Mouse (Mus musculus) CD4-positive, CD25-positive, alpha-beta regulatory T cell, adult 2 months (primary cell): ENCODE results near the gene 1700024B05Rik.
"Not testable (repeated sequence)": the region's sequence is repeated elsewhere in the genome, so short reads cannot be mapped to it uniquely, and the experiment has no call there.

Experiments
- DNase-seq: peaks from one replicate; pipeline ENCODE4 v3.0.0-alpha.2; 2012; ENCODE audit warnings: low read depth, low spot score

The 1700024B05Rik gene

GRCm38 (mm10) chr14:41943695-41944094 is at the start of gene 1700024B05Rik:
1700024B05Rik (plus strand) TSS chr14:41943995.
- not testable (repeated sequence) for DNase-seq

- not testable (repeated sequence) for DNase-seq
Measured at GRCm38 (mm10) chr14:41907190-41907589, 36.6 kb upstream of the 1700024B05Rik start, which contains the start of gene Gm7980. Gm7980 (minus strand) TSS chr14:41907290.

GRCm38 (mm10) chr14:41924649-41925048 is 19.1 kb upstream of the 1700024B05Rik start, which contains the start of gene 1700049E17Rik1:
1700049E17Rik1 (plus strand) TSS chr14:41924949.
- not testable (repeated sequence) for DNase-seq

GRCm38 (mm10) chr14:41964095-41964494 is 20.3 kb downstream of the 1700024B05Rik start:
- DNase-seq = not testable (repeated sequence)

GRCm38 (mm10) chr14:41967827-41968226 is 24.0 kb downstream of the 1700024B05Rik start, which contains the start of gene Gm6401:
Gm6401 (minus strand) TSS chr14:41967927.
- DNase-seq = not testable (repeated sequence)

- DNase-seq = not testable (repeated sequence)
Measured at GRCm38 (mm10) chr14:41968596-41968995, 24.8 kb downstream of the 1700024B05Rik start.

- not testable (repeated sequence) for DNase-seq
Measured at GRCm38 (mm10) chr14:41983225-41983624, 39.4 kb downstream of the 1700024B05Rik start, which contains the start of gene Gm3543. Gm3543 (minus strand) TSS chr14:41983325.
